Mouse (Mus musculus): ENCODE data around the gene C5ar2. TPM values are rescaled to one million over a fixed set of nuclear protein-coding genes. Genes with fewer than 3 reads are reported as not detected.

Gene C5ar2
- polyA plus RNA-seq, 2 experiments, result 0.15 TPM; not detected in 1

GRCm38 (mm10) chr7:16207496-16207895, 36.5 kb downstream of the C5ar2 start:
- TF ChIP-seq POLR2A (IDR thresholded peaks at IDR 0.05; ENCODE audit: borderline replicate concordance, extremely low read depth, insufficient read depth, insufficient read length), result no peak
- no peak overlapping the region for H3K9ac ChIP-seq (ENCODE audit: low read depth, low read length, severe bottlenecking)
- DNase-seq (ENCODE audit: low spot score), result no peak
- WGBS, result 91% methylated on average over 10 of the region's 10 CpGs
- no peak overlapping the region for H3K4me2 ChIP-seq (replicated peaks; ENCODE audit: low read depth, low read length, severe bottlenecking)
- peaks cover 76% of the 10 kb centered on the region for H3K36me3 ChIP-seq (ENCODE audit: control insufficient read depth, insufficient read depth, low read length)
- H3K27ac ChIP-seq (replicated peaks; ENCODE audit: low read depth, low read length), result no peak overlapping the region
- H3K9me3 ChIP-seq (ENCODE audit: control insufficient read depth, low read length), result no peaks in the 10 kb centered on the region
- no peaks in the 10 kb centered on the region for H3K4me1 ChIP-seq (ENCODE audit: control insufficient read depth, insufficient read depth, low read length)
- no peak overlapping the region for H3K4me3 ChIP-seq (replicated peaks; ENCODE audit: low read length)
- ATAC-seq (ENCODE audit: low FRiP score, low read depth), result no peak
- no peaks in the 10 kb centered on the region for H3K27me3 ChIP-seq (ENCODE audit: control insufficient read depth, insufficient read depth, low read length)

- no peak for DNase-seq (ENCODE audit: low spot score)
- TF ChIP-seq POLR2A (IDR thresholded peaks at IDR 0.05; ENCODE audit: borderline replicate concordance, extremely low read depth, insufficient read depth, insufficient read length), result no peak
- H3K36me3 ChIP-seq (ENCODE audit: control insufficient read depth, insufficient read depth, low read length), result peaks cover 80% of the 10 kb centered on the region
- no peak overlapping the region for H3K27ac ChIP-seq (replicated peaks; ENCODE audit: low read depth, low read length)
- WGBS, result 73% methylated on average over 7 of the region's 7 CpGs
- H3K4me3 ChIP-seq (replicated peaks; ENCODE audit: low read length), result no peak overlapping the region
- H3K9ac ChIP-seq (ENCODE audit: low read depth, low read length, severe bottlenecking), result no peak overlapping the region
- no peaks in the 10 kb centered on the region for H3K4me1 ChIP-seq (ENCODE audit: control insufficient read depth, insufficient read depth, low read length)
- no peak overlapping the region for H3K4me2 ChIP-seq (replicated peaks; ENCODE audit: low read depth, low read length, severe bottlenecking)
- H3K27me3 ChIP-seq (ENCODE audit: control insufficient read depth, insufficient read depth, low read length), result no peaks in the 10 kb centered on the region
- ATAC-seq (ENCODE audit: low FRiP score, low read depth), result no peak
- H3K9me3 ChIP-seq (ENCODE audit: control insufficient read depth, low read length), result no peaks in the 10 kb centered on the region
These were observed 36.9 kb downstream of the C5ar2 start for GRCm38 (mm10) chr7:16207076-16207475.

GRCm38 (mm10) chr7:16204791-16205190, 39.2 kb downstream of the C5ar2 start:
- Histone ChIP-seq H3K27me3 (ENCODE audit: control insufficient read depth, insufficient read depth, low read length) (no peaks in the 10 kb centered on the region), H3K9me3 (ENCODE audit: control insufficient read depth, low read length) (no peaks in the 10 kb centered on the region), H3K4me3 (replicated peaks; ENCODE audit: low read length) (no peak overlapping the region), H3K4me1 (ENCODE audit: control insufficient read depth, insufficient read depth, low read length) (no peaks in the 10 kb centered on the region), H3K36me3 (ENCODE audit: control insufficient read depth, insufficient read depth, low read length) (peaks cover 76% of the 10 kb centered on the region), H3K27ac (replicated peaks; ENCODE audit: low read depth, low read length) (no peak overlapping the region), H3K4me2 (replicated peaks; ENCODE audit: low read depth, low read length, severe bottlenecking) (no peak overlapping the region), H3K9ac (ENCODE audit: low read depth, low read length, severe bottlenecking) (no peak overlapping the region)
- TF ChIP-seq POLR2A (IDR thresholded peaks at IDR 0.05; ENCODE audit: borderline replicate concordance, extremely low read depth, insufficient read depth, insufficient read length), result no peak
- WGBS, result 83% methylated on average over 8 of the region's 9 CpGs
- DNase-seq (ENCODE audit: low spot score), result no peak
- no peak for ATAC-seq (ENCODE audit: low FRiP score, low read depth)

GRCm38 (mm10) chr7:16203505-16203903, 40.5 kb downstream of the C5ar2 start:
- Histone ChIP-seq H3K4me3 (replicated peaks; ENCODE audit: low read length) (no peak overlapping the region), H3K9ac (ENCODE audit: low read depth, low read length, severe bottlenecking) (no peak overlapping the region), H3K27me3 (ENCODE audit: control insufficient read depth, insufficient read depth, low read length) (no peaks in the 10 kb centered on the region), H3K9me3 (ENCODE audit: control insufficient read depth, low read length) (no peaks in the 10 kb centered on the region), H3K36me3 (ENCODE audit: control insufficient read depth, insufficient read depth, low read length) (peaks cover 78% of the 10 kb centered on the region), H3K4me2 (replicated peaks; ENCODE audit: low read depth, low read length, severe bottlenecking) (no peak overlapping the region), H3K4me1 (ENCODE audit: control insufficient read depth, insufficient read depth, low read length) (no peaks in the 10 kb centered on the region), H3K27ac (replicated peaks; ENCODE audit: low read depth, low read length) (no peak overlapping the region)
- no peak for ATAC-seq (ENCODE audit: low FRiP score, low read depth)
- 89% methylated on average over 13 of the region's 13 CpGs for WGBS
- DNase-seq (ENCODE audit: low spot score), result no peak
- no peak for TF ChIP-seq POLR2A (IDR thresholded peaks at IDR 0.05; ENCODE audit: borderline replicate concordance, extremely low read depth, insufficient read depth, insufficient read length)

GRCm38 (mm10) chr7:16202756-16203504, 41.0 kb downstream of the C5ar2 start:
- Histone ChIP-seq H3K36me3 (ENCODE audit: control insufficient read depth, insufficient read depth, low read length) (peaks cover 83% of the 10 kb centered on the region), H3K4me2 (replicated peaks; ENCODE audit: low read depth, low read length, severe bottlenecking) (no peak overlapping the region)
- DNase-seq (ENCODE audit: low spot score), result no peak

More at GRCm38 (mm10) chr7:16202756-16203504, 41.0 kb downstream of the C5ar2 start:
- no peak overlapping the region for H3K4me3 ChIP-seq (replicated peaks; ENCODE audit: low read length)
- H3K27me3 ChIP-seq (ENCODE audit: control insufficient read depth, insufficient read depth, low read length), result no peaks in the 10 kb centered on the region
- no peak for ATAC-seq (ENCODE audit: low FRiP score, low read depth)
- 85% methylated on average over 15 of the region's 15 CpGs for WGBS
- H3K9me3 ChIP-seq (ENCODE audit: control insufficient read depth, low read length), result no peaks in the 10 kb centered on the region
- no peak overlapping the region for H3K9ac ChIP-seq (ENCODE audit: low read depth, low read length, severe bottlenecking)
- H3K4me1 ChIP-seq (ENCODE audit: control insufficient read depth, insufficient read depth, low read length), result no peaks in the 10 kb centered on the region
- TF ChIP-seq POLR2A (IDR thresholded peaks at IDR 0.05; ENCODE audit: borderline replicate concordance, extremely low read depth, insufficient read depth, insufficient read length), result no peak
- no peak overlapping the region for H3K27ac ChIP-seq (replicated peaks; ENCODE audit: low read depth, low read length)

Data from limb, embryonic 14.5 days (tissue).